16 mouse cellular contexts compared by ENCODE assay signal in genomic region chr1:135847611-135848351, GRCm38 (mm10). TPM values are rescaled to one million over a fixed set of nuclear protein-coding genes. Genes with fewer than 3 reads are reported as not detected.
A peak's percentile ranks its signal among the peaks of the same experiment; 100 is the strongest.
DNase-seq lines count a peak whose midpoint lies in the region; ATAC-seq and TF ChIP-seq lines count a peak whose summit lies in the region.
"Had no signal": no experiment of that assay in that cellular context is flagged by ENCODE, and none has a peak within 500 bp of the region (broad histone marks: within the 10 kb centered on the region; RNA-seq: fewer than 3 reads in every experiment).

No protein-coding gene starts in this region.

- no peaks in the 10 kb centered on the region for H3K27me3 ChIP-seq in heart, adult 2 months (ENCODE audit: control insufficient read depth, insufficient read depth, low read length)
- no peaks in the 10 kb centered on the region for H3K27me3 ChIP-seq in C2C12 (ENCODE audit: control insufficient read depth, insufficient read depth, insufficient read length)
- H3K27me3 ChIP-seq in heart, embryonic 13.5 days (replicated peaks) = no peaks in the 10 kb centered on the region
- H3K27me3 ChIP-seq: forebrain, embryonic 12.5 days; limb, embryonic 15.5 days; neural tube, embryonic 12.5 days had no signal

- H3K9ac ChIP-seq in heart, adult 2 months (ENCODE audit: low read depth, low read length) = no peak overlapping the region
- H3K9ac ChIP-seq in heart, embryonic 13.5 days = peak overlapping the region; percentile 66
- H3K9ac ChIP-seq: forebrain, embryonic 12.5 days; limb, embryonic 15.5 days; liver, embryonic 15.5 days; neural tube, embryonic 12.5 days had no signal

- H3K36me3 ChIP-seq in heart, adult 2 months (ENCODE audit: control insufficient read depth, insufficient read depth, low read length) = peaks cover 5% of the 10 kb centered on the region
- H3K36me3 ChIP-seq in C2C12 (ENCODE audit: control insufficient read depth, insufficient read depth) = peaks cover 45% of the 10 kb centered on the region
- peaks cover 100% of the 10 kb centered on the region for H3K36me3 ChIP-seq in heart, embryonic 13.5 days
- H3K36me3 ChIP-seq: forebrain, embryonic 12.5 days; limb, embryonic 15.5 days; liver, embryonic 15.5 days; neural tube, embryonic 12.5 days had no signal

- H3K79me3 ChIP-seq in C2C12 (ENCODE audit: low read depth) = peaks cover 50% of the 10 kb centered on the region

- no peak overlapping the region for H3K4me3 ChIP-seq in heart, adult 2 months
- peak overlapping the region; percentile 28 for H3K4me3 ChIP-seq in C2C12 (ENCODE audit: insufficient read depth, poor library complexity, severe bottlenecking)
- no peak overlapping the region for H3K4me3 ChIP-seq in heart, embryonic 13.5 days
- H3K4me3 ChIP-seq: forebrain, embryonic 12.5 days; limb, embryonic 15.5 days; liver, embryonic 15.5 days; neural tube, embryonic 12.5 days had no signal

- H3ac ChIP-seq in C2C12 (ENCODE audit: control insufficient read depth, insufficient read length, low read depth) = peak overlapping the region; percentile 42

- TF ChIP-seq EP300 in heart, adult 2 months (IDR thresholded peaks at IDR 0.05; ENCODE audit: insufficient read depth, low read depth, low read length) = peak; percentile 81; the same call in 1 of the 2 replicates

- DNase-seq in heart, adult 2 months = peak in 1 of 2 experiments; percentile 69
- DNase-seq in heart, adult 8-10 months (ENCODE audit: low spot score) = no peak
- peak; percentile 80 for DNase-seq in heart, postnatal 4 days
- DNase-seq in urinary bladder, postnatal 4 days (ENCODE audit: low spot score in 2 of 2) = no peak
- DNase-seq in urinary bladder, postnatal 14 days (ENCODE audit: low spot score) = no peak
- DNase-seq in testis, postnatal 14 days (ENCODE audit: low spot score) = no peak
- DNase-seq: gastrocnemius, postnatal 25 days had no signal

- no peak overlapping the region for H3K4me2 ChIP-seq in heart, embryonic 13.5 days
- H3K4me2 ChIP-seq: forebrain, embryonic 12.5 days; limb, embryonic 15.5 days; liver, embryonic 15.5 days; neural tube, embryonic 12.5 days had no signal

- TF ChIP-seq POLR2A in heart, adult 2 months (IDR thresholded peaks at IDR 0.05; ENCODE audit: insufficient read depth, low read depth, low read length) = peak; percentile 44; the same call in 1 of the 2 replicates

- no peak for ATAC-seq in heart, embryonic 13.5 days (ENCODE audit: extremely low read depth, insufficient number of reproducible peaks, low FRiP score, low TSS enrichment)
- ATAC-seq: activated CD4-positive, CD25-positive, alpha-beta regulatory T cell, adult 4 months; CD4-positive, CD25-positive, alpha-beta regulatory T cell, adult 4 months had no signal

- intact Hi-C loops in heart, adult 2 months (cut with DNase I) = no loop called here

- H3K79me2 ChIP-seq in heart, adult 2 months (replicated peaks; ENCODE audit: control insufficient read depth, insufficient read depth, low read length) = no peaks in the 10 kb centered on the region
- peaks cover 92% of the 10 kb centered on the region for H3K79me2 ChIP-seq in C2C12 (ENCODE audit: control insufficient read depth, insufficient read depth)

- peaks cover 12% of the 10 kb centered on the region for H3K4me1 ChIP-seq in heart, adult 2 months (ENCODE audit: control insufficient read depth, insufficient read depth, low read length)
- H3K4me1 ChIP-seq in heart, embryonic 13.5 days = peaks cover 98% of the 10 kb centered on the region

- H3K9me3 ChIP-seq in heart, embryonic 13.5 days = no peaks in the 10 kb centered on the region
- H3K9me3 ChIP-seq: forebrain, embryonic 12.5 days; limb, embryonic 15.5 days; liver, embryonic 15.5 days; neural tube, embryonic 12.5 days had no signal

- TF ChIP-seq CTCF in heart, adult 2 months (IDR thresholded peaks at IDR 0.05) = no peak
- TF ChIP-seq CTCF in C2C12 (IDR thresholded peaks at IDR 0.05; ENCODE audit: control insufficient read depth, insufficient read depth, insufficient read length) = no peak

- WGBS in heart, adult 2 months = 31% methylated on average over 17 of the region's 17 CpGs
- 61% methylated on average over 17 of the region's 17 CpGs for WGBS in heart, embryonic 13.5 days

- peak overlapping the region; percentile 26 for H3K27ac ChIP-seq in heart, adult 2 months
- peak overlapping the region; percentile 48; the same call in 1 of the 2 replicates for H3K27ac ChIP-seq in heart, embryonic 13.5 days (replicated peaks)
- H3K27ac ChIP-seq: forebrain, embryonic 12.5 days; limb, embryonic 15.5 days; liver, embryonic 15.5 days; neural tube, embryonic 12.5 days had no signal

TF ChIP-seq in C2C12, 6 proteins besides CTCF, POLR2A, EP300 and RAD21:
- TF ChIP-seq MYOG (IDR thresholded peaks at IDR 0.05; ENCODE audit: control insufficient read depth, extremely low read depth, insufficient read length) = no peak
- TF ChIP-seq FOSL1 (IDR thresholded peaks at IDR 0.05; ENCODE audit: insufficient read depth, low read length, poor library complexity, severe bottlenecking) = no peak
- no peak for TF ChIP-seq MAX (IDR thresholded peaks at IDR 0.05)

RNA-seq across cellular contexts. Expression of gene Tnnt2, which starts 11.6 kb away (rescaled TPM):
- 1,000 to 10,000 TPM; 8,290 to 9,301 TPM for total RNA-seq in heart, adult 2 months (2021)
- 3,392 and 4,661 TPM in 2 replicates for polyA plus RNA-seq in heart, adult 2 months (2012; rRNA removed)
- total RNA-seq in heart, adult 8-10 months (2022) = over 10,000 TPM in 2 of 4 experiments, 1,000 to 10,000 TPM in 2; 8,821 to 11,650 (median 10,060) TPM
- polyA plus RNA-seq in C2C12 (2012; fragmentation: generic; extraction: Trizol) = 167 TPM
- polyA plus RNA-seq in heart, embryonic 13.5 days (2015; fragmentation: Nextera tagmentation; extraction: Ambion mirVana) = 5,554 and 6,221 TPM in 2 replicates
- 1,000 to 10,000 TPM; 6,684 to 7,230 TPM for total RNA-seq in heart, postnatal 4 days (2021)
- total RNA-seq: monocyte, adult 5-6 weeks had no signal

RNA-seq across cellular contexts. Expression of gene Lad1, which starts 29.4 kb away (rescaled TPM):
- 1 to 10 TPM; 7.2 to 7.3 TPM for total RNA-seq in heart, adult 2 months (2021)
- 13.2 and 16.2 TPM in 2 replicates for polyA plus RNA-seq in heart, adult 2 months (2012; rRNA removed)
- 1 to 10 TPM; 5.0 to 8.6 (median 5.5) TPM for total RNA-seq in heart, adult 8-10 months (2022)
- polyA plus RNA-seq in C2C12 (2012; fragmentation: generic; extraction: Trizol) = 0.48 TPM
- 4.0 and 4.4 TPM in 2 replicates for polyA plus RNA-seq in heart, embryonic 13.5 days (2015; fragmentation: Nextera tagmentation; extraction: Ambion mirVana)
- total RNA-seq in heart, postnatal 4 days (2021) = 10 to 100 TPM in 1 of 2 experiments, 1 to 10 TPM in 1; 7.3 to 10.3 TPM
- total RNA-seq: gastrocnemius, postnatal 25 days; monocyte, adult 5-6 weeks had no signal
